ENCODE assay signal across 26 mouse cellular contexts in genomic region chr5:32748936-32749335, GRCm38 (mm10). TPM values are rescaled to one million over a fixed set of nuclear protein-coding genes. Genes with fewer than 3 reads are reported as not detected.
DNase-seq lines count a peak whose midpoint lies in the region; ATAC-seq lines count a peak whose summit lies in the region.
"Had no signal": no experiment of that assay in that cellular context is flagged by ENCODE, and none has a peak within 500 bp of the region (broad histone marks: within the 10 kb centered on the region; RNA-seq: fewer than 3 reads in every experiment).

No protein-coding gene starts in this region.

- no peaks in the 10 kb centered on the region for H3K9me3 ChIP-seq in limb, embryonic 13.5 days
- no peaks in the 10 kb centered on the region for H3K9me3 ChIP-seq in limb, embryonic 10.5 days (replicated peaks)
- H3K9me3 ChIP-seq: embryonic facial prominence, embryonic 15.5 days; forebrain, embryonic 10.5 days; heart, embryonic 13.5 days; hindbrain, embryonic 12.5 days had no signal

- H3K36me3 ChIP-seq in limb, embryonic 13.5 days: no peaks in the 10 kb centered on the region
- no peaks in the 10 kb centered on the region for H3K36me3 ChIP-seq in limb, embryonic 10.5 days
- H3K36me3 ChIP-seq: embryonic facial prominence, embryonic 15.5 days; forebrain, embryonic 10.5 days; heart, embryonic 13.5 days; hindbrain, embryonic 12.5 days had no signal

- H3K9ac ChIP-seq in limb, embryonic 13.5 days: peak overlapping the region; percentile 35; the same call in 1 of the 2 replicates
- H3K9ac ChIP-seq: embryonic facial prominence, embryonic 15.5 days; heart, embryonic 13.5 days; hindbrain, embryonic 12.5 days had no signal

- no peaks in the 10 kb centered on the region for H3K27me3 ChIP-seq in limb, embryonic 13.5 days
- no peaks in the 10 kb centered on the region for H3K27me3 ChIP-seq in limb, embryonic 10.5 days (ENCODE audit: low read depth, poor library complexity, severe bottlenecking)
- H3K27me3 ChIP-seq: embryonic facial prominence, embryonic 15.5 days; heart, embryonic 13.5 days; hindbrain, embryonic 12.5 days had no signal

- WGBS in limb, embryonic 13.5 days: 88% methylated on average over 6 of the region's 6 CpGs
- WGBS in limb, embryonic 10.5 days: 93% methylated on average over 6 of the region's 6 CpGs

- H3K4me1 ChIP-seq in limb, embryonic 13.5 days: peaks cover 13% of the 10 kb centered on the region
- H3K4me1 ChIP-seq in limb, embryonic 10.5 days: peaks cover 19% of the 10 kb centered on the region

- no peak for ATAC-seq in limb, embryonic 13.5 days (ENCODE audit: low FRiP score, low read depth)
- ATAC-seq: activated CD4-positive, CD25-positive, alpha-beta regulatory T cell, adult 4 months; CD4-positive, CD25-positive, alpha-beta regulatory T cell, adult 4 months; forebrain, embryonic 16.5 days; hindbrain, embryonic 16.5 days; inflammation-experienced regulatory T-cells, adult 6 months had no signal

- no peak for DNase-seq in limb, embryonic 10.5 days (ENCODE audit: low spot score)
- DNase-seq in thymus, adult 18-20 months: peak; percentile 50 to 60
- peak; percentile 54 to 64 for DNase-seq in thymus, postnatal 10 days (ENCODE audit: low spot score in 2 of 2)
- peak; percentile 81 for DNase-seq in thymus, postnatal 4 days
- no peak for DNase-seq in ovary, postnatal 14 days (ENCODE audit: low spot score)
- no peak for DNase-seq in T-cell, adult 2 months (ENCODE audit: low spot score)
- DNase-seq: adrenal gland, postnatal 36 days; B cell, adult 2 months; cerebellum, adult 11 months; cerebellum, adult 8-10 months; cerebellum, postnatal 14 days; embryo, embryonic 11 days; gastrocnemius, postnatal 36 days; heart, adult 11 months; heart, postnatal 4 days had no signal

- no peak overlapping the region for H3K27ac ChIP-seq in limb, embryonic 13.5 days
- no peak overlapping the region for H3K27ac ChIP-seq in limb, embryonic 10.5 days
- H3K27ac ChIP-seq: embryonic facial prominence, embryonic 15.5 days; forebrain, embryonic 10.5 days; heart, embryonic 13.5 days; hindbrain, embryonic 12.5 days had no signal

- H3K4me2 ChIP-seq in limb, embryonic 13.5 days (replicated peaks): no peak overlapping the region
- H3K4me2 ChIP-seq: embryonic facial prominence, embryonic 15.5 days; heart, embryonic 13.5 days; hindbrain, embryonic 12.5 days had no signal

- H3K4me3 ChIP-seq in limb, embryonic 13.5 days: no peak overlapping the region
- H3K4me3 ChIP-seq in limb, embryonic 10.5 days: no peak overlapping the region
- H3K4me3 ChIP-seq: embryonic facial prominence, embryonic 15.5 days; erythroblast, embryonic 14.5 days; forebrain, embryonic 10.5 days; heart, embryonic 13.5 days; hindbrain, embryonic 12.5 days had no signal

RNA-seq across cellular contexts. Expression of gene Pisd, which starts 36.5 kb away (rescaled TPM):
- 54.4 and 55.4 TPM in 2 replicates for polyA plus RNA-seq in limb, embryonic 13.5 days (2015; fragmentation: Nextera tagmentation; extraction: Ambion mirVana)
- polyA plus RNA-seq in limb, embryonic 10.5 days (2016; fragmentation: Nextera tagmentation; extraction: Ambion mirVana): 77.7 and 80.1 TPM in 2 replicates

Comparison
In these comparisons a context has a peak if more than half of its experiments do, and no peak if none do; other contexts are left out.
1. DNase-seq: peak in thymus, adult 18-20 months (2 of 2), thymus, postnatal 10 days (2 of 2) and thymus, postnatal 4 days (single experiment); none in limb, embryonic 10.5 days (single experiment), ovary, postnatal 14 days (single experiment) and T-cell, adult 2 months (single experiment).